Mouse (Mus musculus) CH12.LX (cell line): Measurements from ENCODE around the gene Szrd1. TPM values are rescaled to one million over a fixed set of nuclear protein-coding genes. Genes with fewer than 3 reads are reported as not detected.

Experiments used
- DNase-seq: peaks from one replicate; pipeline ENCODE4 v3.0.0-alpha.2; 2013; ENCODE audit errors: extremely low read depth
- H3K27ac ChIP-seq: 2 replicates; pipeline ENCODE4 v1.5.1; 2012; ENCODE audit warnings: low read depth, mild to moderate bottlenecking, control low read depth, moderate library complexity; ENCODE audit not compliant: insufficient read depth
- H3K27me3 ChIP-seq: replicated peaks from 2 replicates; pipeline ENCODE3; 2012; ENCODE audit warnings: inconsistent platforms
- H3K36me3 ChIP-seq, 2 experiments: replicated peaks in 1 of 2; 2 replicates each; pipeline versions ENCODE3 to v1.6.1; 2012; ENCODE audit warnings: inconsistent platforms in 1 of 2, low read length in 1 of 2, mild to moderate bottlenecking in 1 of 2, mixed read lengths in 1 of 2, moderate library complexity in 1 of 2; ENCODE audit not compliant: control insufficient read depth in 1 of 2, insufficient read depth in 1 of 2
- H3K4me1 ChIP-seq, 2 experiments: 2 replicates each; pipeline ENCODE4 v1.6.1; 2012; ENCODE audit warnings: inconsistent platforms in 1 of 2, moderate library complexity in 1 of 2; ENCODE audit not compliant: insufficient read depth in 2 of 2, control insufficient read depth in 1 of 2
- H3K4me2 ChIP-seq: 2 replicates; pipeline ENCODE4 v1.6.1; 2012; ENCODE audit warnings: low read depth, mild to moderate bottlenecking, control low read depth; ENCODE audit not compliant: poor library complexity, insufficient read depth, severe bottlenecking
- H3K4me3 ChIP-seq, 3 experiments: fragments of 150-350 bp in 1 of 3; sonication (generic) in 1 of 3; replicated peaks in 1 of 3; 2 replicates each; pipeline versions ENCODE3 to v1.5.1; 2011 to 2012; ENCODE audit warnings: low read depth in 2 of 3, low read length in 2 of 3, mild to moderate bottlenecking in 2 of 3, moderate library complexity in 2 of 3, control low read depth in 1 of 3, improper control_type of control experiment in 1 of 3, inconsistent platforms in 1 of 3, mixed read lengths in 1 of 3; ENCODE audit not compliant: poor library complexity in 1 of 3
- H3K79me2 ChIP-seq: replicated peaks from 2 replicates; pipeline ENCODE4 v1.6.1; 2012; ENCODE audit warnings: mild to moderate bottlenecking, moderate library complexity; ENCODE audit not compliant: control insufficient read depth, poor library complexity, insufficient read depth, severe bottlenecking; ENCODE audit errors: extremely low read depth
- H3K9ac ChIP-seq: 2 replicates; pipeline ENCODE4 v1.6.1; 2012; ENCODE audit warnings: low read depth, mild to moderate bottlenecking, control low read depth, moderate library complexity; ENCODE audit not compliant: insufficient read depth
- H3K9me3 ChIP-seq: replicated peaks from 2 replicates; pipeline ENCODE3; 2012; ENCODE audit warnings: low read length, inconsistent platforms, mixed read lengths
- BHLHE40 ChIP-seq: IDR thresholded peaks from 2 replicates; pipeline ENCODE4 v1.6.1; 2011; ENCODE audit warnings: mild to moderate bottlenecking, low read depth, low read length, improper control_type of control experiment
- CHD1 ChIP-seq: IDR thresholded peaks from 2 replicates; pipeline ENCODE4 v1.6.1; 2012; ENCODE audit warnings: low read depth, low read length, improper control_type of control experiment, inconsistent platforms
- CHD2 ChIP-seq: IDR thresholded peaks from 2 replicates; pipeline ENCODE4 v1.6.1; 2011; ENCODE audit warnings: low read length, improper control_type of control experiment
- CTCF ChIP-seq, 2 experiments: IDR thresholded peaks in 1 of 2; conservative IDR thresholded peaks in 1 of 2; 2 replicates each; pipeline ENCODE4 v1.5.1; 2011 to 2012; ENCODE audit warnings: low read depth in 2 of 2, low read length in 2 of 2, improper control_type of control experiment in 1 of 2, inconsistent platforms in 1 of 2, mild to moderate bottlenecking in 1 of 2, moderate library complexity in 1 of 2
- E2F4 ChIP-seq: IDR thresholded peaks from 2 replicates; pipeline ENCODE4 v1.6.1; 2011; ENCODE audit warnings: low read depth, low read length, improper control_type of control experiment; ENCODE audit not compliant: insufficient replicate concordance
- ELF1 ChIP-seq: IDR thresholded peaks from 2 replicates; pipeline ENCODE4 v1.6.1; 2014; ENCODE audit warnings: low read depth, mild to moderate bottlenecking, inconsistent platforms, low read length, improper control_type of control experiment
- EP300 ChIP-seq: IDR thresholded peaks from 2 replicates; pipeline ENCODE4 v1.6.1; 2011; ENCODE audit warnings: low read length, improper control_type of control experiment
- ETS1 ChIP-seq: conservative IDR thresholded peaks from 2 replicates; pipeline ENCODE4 v1.6.1; 2012; ENCODE audit warnings: low read depth, mild to moderate bottlenecking, inconsistent platforms, low read length, improper control_type of control experiment, moderate library complexity
- GABPA ChIP-seq: IDR thresholded peaks from 2 replicates; pipeline ENCODE4 v1.6.1; 2012; ENCODE audit warnings: low read depth, low read length, improper control_type of control experiment, inconsistent platforms; ENCODE audit not compliant: insufficient replicate concordance
- HCFC1 ChIP-seq: IDR thresholded peaks from 2 replicates; pipeline ENCODE4 v1.6.1; 2012; ENCODE audit warnings: low read depth, mild to moderate bottlenecking, inconsistent platforms, low read length, improper control_type of control experiment
- IRF4 ChIP-seq: IDR thresholded peaks from 2 replicates; pipeline ENCODE4 v1.6.1; 2014; ENCODE audit warnings: low read depth, mild to moderate bottlenecking, inconsistent platforms, low read length, improper control_type of control experiment
- JUN ChIP-seq: IDR thresholded peaks from 2 replicates; pipeline ENCODE4 v1.6.1; 2011; ENCODE audit warnings: low read depth, mild to moderate bottlenecking, low read length, improper control_type of control experiment, moderate library complexity; ENCODE audit not compliant: insufficient read depth
- JUND ChIP-seq: conservative IDR thresholded peaks from 2 replicates; pipeline ENCODE4 v1.6.1; 2011; ENCODE audit warnings: low read depth, low read length, improper control_type of control experiment
- KAT2A ChIP-seq: IDR thresholded peaks from 2 replicates; pipeline ENCODE4 v1.6.1; 2012; ENCODE audit warnings: low read length, improper control_type of control experiment, inconsistent platforms; ENCODE audit not compliant: insufficient replicate concordance
- MAFK ChIP-seq: IDR thresholded peaks from 2 replicates; pipeline ENCODE4 v1.6.1; 2011; ENCODE audit warnings: low read length, improper control_type of control experiment; ENCODE audit not compliant: insufficient replicate concordance
- MAX ChIP-seq: IDR thresholded peaks from 2 replicates; pipeline ENCODE4 v1.6.1; 2011; ENCODE audit warnings: low read length, improper control_type of control experiment
- MAZ ChIP-seq: IDR thresholded peaks from 2 replicates; pipeline ENCODE4 v1.6.1; 2012; ENCODE audit warnings: low read depth, mild to moderate bottlenecking, inconsistent platforms, low read length, improper control_type of control experiment, moderate library complexity
- MEF2A ChIP-seq: IDR thresholded peaks from 2 replicates; pipeline ENCODE4 v1.6.1; 2014; ENCODE audit warnings: low read depth, mild to moderate bottlenecking, inconsistent platforms, low read length, improper control_type of control experiment, borderline replicate concordance
- MXI1 ChIP-seq: IDR thresholded peaks from 2 replicates; pipeline ENCODE4 v1.6.1; 2011; ENCODE audit warnings: mild to moderate bottlenecking, low read depth, low read length, improper control_type of control experiment
- MYC ChIP-seq: IDR thresholded peaks from 2 replicates; pipeline ENCODE4 v1.6.1; 2011; ENCODE audit warnings: low read depth, mild to moderate bottlenecking, improper control_type of control experiment, low read length
- NELFE ChIP-seq: IDR thresholded peaks from 2 replicates; pipeline ENCODE4 v1.6.1; 2011; ENCODE audit warnings: low read depth, low read length, improper control_type of control experiment
- NRF1 ChIP-seq: IDR thresholded peaks from 2 replicates; pipeline ENCODE4 v1.6.1; 2014; ENCODE audit warnings: low read depth, mild to moderate bottlenecking, inconsistent platforms, low read length, improper control_type of control experiment, moderate library complexity
- PAX5 ChIP-seq: IDR thresholded peaks from 2 replicates; pipeline ENCODE4 v1.6.1; 2012; ENCODE audit warnings: low read length, inconsistent platforms, mixed read lengths
- POLR2A ChIP-seq: IDR thresholded peaks from 2 replicates; pipeline ENCODE4 v1.6.1; 2011; ENCODE audit warnings: low read depth, mild to moderate bottlenecking, improper control_type of control experiment, low read length
- POLR2AphosphoS2 ChIP-seq: IDR thresholded peaks from 2 replicates; pipeline ENCODE4 v1.6.1; 2011; ENCODE audit warnings: low read depth, low read length, improper control_type of control experiment
- RAD21 ChIP-seq: IDR thresholded peaks from 2 replicates; pipeline ENCODE4 v1.6.1; 2011; ENCODE audit warnings: low read depth, mild to moderate bottlenecking, low read length, improper control_type of control experiment, moderate library complexity
- RCOR1 ChIP-seq: conservative IDR thresholded peaks from 2 replicates; pipeline ENCODE4 v1.6.1; 2012; ENCODE audit warnings: low read depth, mild to moderate bottlenecking, inconsistent platforms, low read length, improper control_type of control experiment
- SIN3A ChIP-seq: IDR thresholded peaks from 2 replicates; pipeline ENCODE4 v1.6.1; 2012; ENCODE audit warnings: low read length, improper control_type of control experiment, inconsistent platforms
- SMC3 ChIP-seq: IDR thresholded peaks from 2 replicates; pipeline ENCODE4 v1.6.1; 2011; ENCODE audit warnings: low read depth, low read length, improper control_type of control experiment
- TBP ChIP-seq: conservative IDR thresholded peaks from 2 replicates; pipeline ENCODE4 v1.6.1; 2011; ENCODE audit warnings: low read depth, low read length, improper control_type of control experiment
- TCF12 ChIP-seq: IDR thresholded peaks from 2 replicates; pipeline ENCODE4 v1.6.1; 2014; ENCODE audit warnings: low read depth, mild to moderate bottlenecking, inconsistent platforms, low read length, improper control_type of control experiment
- UBTF ChIP-seq: IDR thresholded peaks from 2 replicates; pipeline ENCODE4 v1.6.1; 2012; ENCODE audit warnings: low read depth, mild to moderate bottlenecking, inconsistent platforms, low read length, improper control_type of control experiment, moderate library complexity
- USF1 ChIP-seq: IDR thresholded peaks from 2 replicates; pipeline ENCODE4 v1.6.1; 2014; ENCODE audit warnings: low read depth, mild to moderate bottlenecking, inconsistent platforms, low read length, improper control_type of control experiment
- USF2 ChIP-seq: conservative IDR thresholded peaks from 2 replicates; pipeline ENCODE4 v1.6.1; 2011; ENCODE audit warnings: low read depth, low read length, improper control_type of control experiment
- ZC3H11A ChIP-seq: IDR thresholded peaks from 2 replicates; pipeline ENCODE4 v1.6.1; 2012; ENCODE audit warnings: low read depth, mild to moderate bottlenecking, inconsistent platforms, low read length, improper control_type of control experiment
- ZKSCAN1 ChIP-seq: IDR thresholded peaks from 2 replicates; pipeline ENCODE4 v1.6.1; 2012; ENCODE audit warnings: low read depth, inconsistent platforms, low read length, improper control_type of control experiment, borderline replicate concordance
- ZMIZ1 ChIP-seq: IDR thresholded peaks from 2 replicates; pipeline ENCODE4 v1.6.1; 2012; ENCODE audit warnings: low read depth, mild to moderate bottlenecking, inconsistent platforms, low read length, improper control_type of control experiment
- ZNF384 ChIP-seq: IDR thresholded peaks from 2 replicates; pipeline ENCODE4 v1.6.1; 2012; ENCODE audit warnings: low read depth, low read length, improper control_type of control experiment, inconsistent platforms
- dilution Hi-C: fragments of 300-500 bp; cut with MboI; formaldehyde crosslinking; loops from 2 replicates; pipeline ENCODE4 v1.14.3; 2020; ENCODE audit warnings: low sequenced_read_pairs; ENCODE audit not compliant: extremely low pct_unique_long_range_greater_than_20kb, extremely low pct_ligation_motif_present
- in situ Hi-C: fragments of 300-500 bp; cut with MboI; formaldehyde crosslinking; loops from 3 replicates; pipeline ENCODE4 v1.14.3; 2019; ENCODE audit warnings: low sequenced_read_pairs, low pct_ligation_motif_present, low pct_unique_long_range_greater_than_20kb, mixed read lengths
- polyA plus RNA-seq: library from polyadenylated mRNA; unstranded; fragments of >175 nt; gene quantifications from 2 replicates; pipeline ENCODE4 v1.2.1, GENCODE M21; 2012; ENCODE audit warnings: low read depth; ENCODE audit not compliant: insufficient read length
- total RNA-seq, 2 experiments: library from RNA; depleted of rRNA; stranded (reverse); fragments of 300-350 nt in 1 of 2; fragments of >200 nt in 1 of 2; gene quantifications; 2 replicates each; pipeline ENCODE4 v1.2.3; 2012 to 2014

The Szrd1 gene
- total and polyA plus RNA-seq, 3 experiments = 80.9 to 143 (median 82.5) TPM

DNA sequence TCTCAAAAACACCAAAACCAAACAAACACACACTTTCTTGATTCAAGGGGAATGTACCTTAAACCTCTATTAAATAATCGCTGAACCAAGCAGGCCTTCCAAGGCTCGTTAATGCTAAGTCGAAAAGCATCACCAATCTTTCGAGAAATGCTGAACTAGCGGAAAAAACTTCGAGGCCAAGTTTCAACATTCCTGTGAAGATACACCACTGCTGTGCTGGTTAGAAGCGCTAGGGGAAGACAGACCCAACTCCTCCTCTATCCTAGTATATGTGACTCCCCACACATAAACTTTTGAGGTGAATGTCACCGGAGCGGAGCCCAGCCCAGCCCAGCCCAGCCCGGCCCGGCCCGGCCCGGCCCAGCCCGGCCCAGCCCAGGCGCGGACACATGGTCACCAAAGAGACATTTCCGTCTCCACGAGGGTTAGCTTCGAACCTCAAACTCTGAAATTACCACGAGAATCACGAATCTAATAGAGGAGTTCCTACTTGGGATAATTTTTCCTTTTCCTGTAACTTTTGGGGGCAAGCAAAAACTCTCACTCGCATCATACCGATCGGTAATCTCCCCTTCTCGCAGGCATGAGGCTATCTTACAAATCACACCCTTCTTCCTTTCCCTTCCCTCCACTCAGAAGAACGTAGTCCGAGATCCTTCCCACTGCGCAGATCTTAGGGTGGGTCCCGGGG lies 1.0 kb downstream of the Szrd1 start:
- Histone ChIP-seq H3K79me2 (peaks cover 54% of the 10 kb centered on the region), H3K9me3 (no peaks in the 10 kb centered on the region), H3K27ac (peak overlapping the region; percentile 91), H3K27me3 (no peaks in the 10 kb centered on the region), H3K4me3 (peak overlapping the region; percentile 73 to 88 (median 73)), H3K36me3 (peaks cover 0 to 21% of the 10 kb centered on the region in 2 experiments), H3K9ac (peak overlapping the region; percentile 87), H3K4me2 (peak overlapping the region; percentile 63), H3K4me1 (peaks cover 21 to 66% of the 10 kb centered on the region in 2 experiments)
- peak; percentile 58 for DNase-seq
- TF ChIP-seq BHLHE40 (no peak), MAX (0 out of 2 replicates have a peak, but pooled peaks have one; percentile 10), TBP (no peak; the same call in 1 of the 2 replicates), SIN3A (peak; percentile 67; the same call in 1 of the 2 replicates), ZKSCAN1 (no peak), ETS1 (peak; percentile 36), PAX5 (no peak), JUN (no peak), IRF4 (no peak), MXI1 (peak; percentile 80; the same call in 1 of the 2 replicates), RAD21 (no peak), ELF1 (no peak), ZMIZ1 (no peak), POLR2AphosphoS2 (no peak), JUND (no peak), MAFK (peak; percentile 99), ZNF384 (no peak), NRF1 (no peak), EP300 (0 out of 2 replicates have a peak, but pooled peaks have one; percentile 11), MAZ (no peak), SMC3 (no peak), KAT2A (no peak), USF1 (no peak), POLR2A (no peak), ZC3H11A (no peak), MYC (peak; percentile 60), TCF12 (no peak), NELFE (no peak), CHD1 (no peak; the same call in 1 of the 2 replicates), USF2 (no peak), GABPA (no peak), RCOR1 (no peak), UBTF (no peak; the same call in 1 of the 2 replicates), MEF2A (0 out of 2 replicates have a peak, but pooled peaks have one; percentile 17), CTCF (conservative IDR thresholded peaks at IDR 0.05 in 1 of 2, IDR thresholded peaks at IDR 0.05 in 1 of 2; ENCODE audit: low read depth in 2 of 2, low read length in 2 of 2) (no peak), HCFC1 (no peak), E2F4 (no peak), CHD2 (no peak)
- dilution Hi-C loops (no loop called here), in situ Hi-C loops (no loop called here)
